Mouse (Mus musculus): ENCODE results near the gene Kcnk6. TPM values are rescaled to one million over a fixed set of nuclear protein-coding genes. Genes with fewer than 3 reads are reported as not detected.
"Not testable (repeated sequence)": the region's sequence is repeated elsewhere in the genome, so short reads cannot be mapped to it uniquely, and the experiment has no call there.

Gene Kcnk6
- polyA plus RNA-seq, 1 experiment from 2014 or later, result 0.21 TPM

DNA sequence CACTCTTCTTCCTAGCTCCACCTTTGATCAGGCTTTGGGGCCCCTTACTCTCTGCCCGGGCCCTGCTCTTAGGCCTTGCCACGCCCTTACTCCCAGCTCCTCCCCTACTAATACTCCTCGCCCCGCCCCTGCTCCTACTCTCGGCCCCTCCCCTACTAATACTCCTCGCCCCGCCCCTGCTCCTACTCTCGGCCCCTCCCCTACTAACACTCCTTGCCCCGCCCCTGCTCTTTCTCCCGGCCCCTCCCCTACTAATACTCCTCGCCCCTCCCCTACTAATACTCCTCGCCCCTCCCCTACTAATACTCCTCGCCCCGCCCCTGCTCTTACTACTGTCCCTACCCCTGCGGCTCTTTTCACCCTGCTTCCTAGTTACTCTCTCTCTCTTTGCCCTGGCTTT lies 21.3 kb downstream of the Kcnk6 start:
- not testable (repeated sequence) for H3K9me3 ChIP-seq (ENCODE audit: control insufficient read depth, low read length); H3K4me1 ChIP-seq (replicated peaks; ENCODE audit: control insufficient read depth, insufficient read depth, low read length); H3K27ac ChIP-seq (ENCODE audit: low read depth, low read length); H3K36me3 ChIP-seq (ENCODE audit: control insufficient read depth, insufficient read depth, low read length); DNase-seq (ENCODE audit: low spot score); H3K9ac ChIP-seq (ENCODE audit: low read length)
- ATAC-seq (replicated peaks; ENCODE audit: low FRiP score), result peak; percentile 20; the same call in 1 of the 2 replicates
- H3K4me3 ChIP-seq (ENCODE audit: low read depth, low read length), result peak overlapping the region; percentile 21
- peak overlapping the region; percentile 48; the same call in 1 of the 2 replicates for H3K4me2 ChIP-seq (ENCODE audit: low read depth, low read length, severe bottlenecking)
- WGBS, result 30% methylated on average over 15 of the region's 15 CpGs
- H3K27me3 ChIP-seq (ENCODE audit: control insufficient read depth, insufficient read depth, low read length), result peaks cover 12% of the 10 kb centered on the region

DNA sequence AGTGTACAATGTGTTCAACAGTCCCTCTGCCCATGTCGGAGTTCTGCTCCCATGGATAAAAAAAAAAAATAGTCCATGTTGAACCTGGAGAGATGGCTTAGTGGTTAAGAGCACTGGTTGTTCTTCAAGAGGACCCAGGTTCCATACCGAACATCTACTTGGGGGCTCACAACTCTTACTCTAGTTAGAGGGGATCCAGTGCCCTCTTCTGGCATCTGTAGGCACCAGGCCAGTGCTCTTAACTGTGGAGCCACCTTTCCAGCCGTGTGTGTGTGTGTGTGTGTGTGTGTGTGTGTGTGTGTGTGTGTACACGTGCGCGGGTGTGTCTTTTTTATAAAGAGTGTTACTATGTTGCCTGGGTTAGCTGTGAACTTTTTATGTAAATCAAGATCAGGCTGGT lies 29.7 kb downstream of the Kcnk6 start:
- Histone ChIP-seq H3K27ac (ENCODE audit: low read depth, low read length) (no peak overlapping the region), H3K36me3 (ENCODE audit: control insufficient read depth, insufficient read depth, low read length) (no peaks in the 10 kb centered on the region), H3K9me3 (ENCODE audit: control insufficient read depth, low read length) (no peaks in the 10 kb centered on the region), H3K4me2 (ENCODE audit: low read depth, low read length, severe bottlenecking) (no peak overlapping the region), H3K27me3 (ENCODE audit: control insufficient read depth, insufficient read depth, low read length) (no peaks in the 10 kb centered on the region), H3K9ac (ENCODE audit: low read length) (no peak overlapping the region), H3K4me3 (ENCODE audit: low read depth, low read length) (no peak overlapping the region), H3K4me1 (replicated peaks; ENCODE audit: control insufficient read depth, insufficient read depth, low read length) (no peaks in the 10 kb centered on the region)
- WGBS, result 82% methylated on average over 6 of the region's 6 CpGs
- DNase-seq (ENCODE audit: low spot score), result no peak
- no peak for ATAC-seq (replicated peaks; ENCODE audit: low FRiP score)

DNA sequence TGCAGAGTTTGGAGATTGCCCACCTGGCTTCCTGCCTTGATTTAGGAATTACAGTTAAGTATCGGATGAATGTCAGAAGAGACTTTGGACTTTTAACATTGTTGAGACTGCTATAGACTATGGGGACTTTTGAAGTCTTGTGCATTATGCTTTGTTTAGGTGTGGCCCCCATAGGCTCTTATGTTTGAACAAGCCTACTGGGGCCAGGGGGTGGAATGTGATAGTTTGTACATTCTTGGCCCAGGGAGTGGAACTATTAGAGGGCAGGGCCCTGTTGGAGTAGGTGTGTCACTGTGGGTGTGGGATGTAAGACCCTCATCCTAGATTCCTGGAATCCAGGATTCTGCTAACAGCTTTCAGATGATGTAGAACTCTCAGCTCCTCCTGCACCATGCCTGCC lies 38.1 kb downstream of the Kcnk6 start:
- H3K4me3 ChIP-seq (ENCODE audit: low read depth, low read length); H3K27ac ChIP-seq (ENCODE audit: low read depth, low read length); H3K27me3 ChIP-seq (ENCODE audit: control insufficient read depth, insufficient read depth, low read length); DNase-seq (ENCODE audit: low spot score); H3K4me1 ChIP-seq (replicated peaks; ENCODE audit: control insufficient read depth, insufficient read depth, low read length); H3K36me3 ChIP-seq (ENCODE audit: control insufficient read depth, insufficient read depth, low read length); H3K9me3 ChIP-seq (ENCODE audit: control insufficient read depth, low read length); H3K9ac ChIP-seq (ENCODE audit: low read length); ATAC-seq (replicated peaks; ENCODE audit: low FRiP score); H3K4me2 ChIP-seq (ENCODE audit: low read depth, low read length, severe bottlenecking): not testable (repeated sequence)
- WGBS, result 90% methylated on average over 1 of the region's 1 CpGs

DNA sequence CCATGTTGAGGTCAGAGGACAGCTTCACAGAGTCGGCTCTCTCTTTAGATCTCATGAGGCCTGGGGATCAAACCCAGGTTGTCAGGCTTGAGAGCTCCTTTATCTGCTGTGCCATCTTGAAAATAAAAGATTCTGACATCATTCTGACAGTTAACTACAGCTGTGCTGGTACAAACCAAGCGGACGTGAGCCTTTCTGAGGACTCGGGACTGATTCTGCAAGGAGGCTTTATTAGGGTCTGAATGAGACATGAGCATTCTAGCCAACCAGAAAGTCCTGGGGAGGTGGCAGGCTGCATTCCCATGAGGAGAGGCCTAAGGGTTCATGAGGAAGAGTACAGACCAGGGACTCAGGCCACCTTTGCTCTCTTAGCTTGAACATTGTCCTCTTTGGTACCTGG lies 51.0 kb downstream of the Kcnk6 start:
- not testable (repeated sequence) for H3K4me3 ChIP-seq (ENCODE audit: low read depth, low read length); ATAC-seq (replicated peaks; ENCODE audit: low FRiP score); H3K27ac ChIP-seq (ENCODE audit: low read depth, low read length); H3K4me1 ChIP-seq (replicated peaks; ENCODE audit: control insufficient read depth, insufficient read depth, low read length); H3K4me2 ChIP-seq (ENCODE audit: low read depth, low read length, severe bottlenecking); H3K9me3 ChIP-seq (ENCODE audit: control insufficient read depth, low read length); H3K27me3 ChIP-seq (ENCODE audit: control insufficient read depth, insufficient read depth, low read length); H3K9ac ChIP-seq (ENCODE audit: low read length); H3K36me3 ChIP-seq (ENCODE audit: control insufficient read depth, insufficient read depth, low read length); DNase-seq (ENCODE audit: low spot score)
- 89% methylated on average over 4 of the region's 4 CpGs for WGBS

DNA sequence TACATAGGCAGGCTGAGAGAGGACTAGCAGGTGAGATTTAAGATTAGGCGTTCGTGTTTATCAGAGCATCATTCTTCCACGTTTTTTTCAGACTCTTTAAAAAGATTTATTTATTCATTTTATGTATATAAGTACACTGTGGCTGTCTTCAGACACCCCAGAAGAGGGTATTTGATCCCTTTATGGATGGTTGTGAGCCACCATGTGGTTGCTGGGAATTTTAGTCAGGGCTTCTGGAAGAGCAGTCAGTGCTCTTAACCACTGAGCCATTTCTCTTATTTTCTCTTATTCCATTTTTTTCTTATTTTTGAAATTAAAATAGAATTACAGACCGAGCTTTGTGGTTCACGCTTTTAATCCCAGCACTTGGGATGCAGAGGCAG lies 51.5 kb downstream of the Kcnk6 start:
- H3K4me1 ChIP-seq (replicated peaks; ENCODE audit: control insufficient read depth, insufficient read depth, low read length), result peaks cover 8% of the 10 kb centered on the region
- no peak overlapping the region for H3K9ac ChIP-seq (ENCODE audit: low read length)
- no peaks in the 10 kb centered on the region; the same call in 1 of the 2 replicates for H3K36me3 ChIP-seq (ENCODE audit: control insufficient read depth, insufficient read depth, low read length)
- H3K4me2 ChIP-seq (ENCODE audit: low read depth, low read length, severe bottlenecking), result peak overlapping the region; percentile 78
- ATAC-seq (replicated peaks; ENCODE audit: low FRiP score) (peak; percentile 34), DNase-seq (ENCODE audit: low spot score) (no peak)
- no peaks in the 10 kb centered on the region for H3K9me3 ChIP-seq (ENCODE audit: control insufficient read depth, low read length)
- WGBS, result 39% methylated on average over 5 of the region's 5 CpGs
- peak overlapping the region; percentile 81 for H3K4me3 ChIP-seq (ENCODE audit: low read depth, low read length)
- H3K27me3 ChIP-seq (ENCODE audit: control insufficient read depth, insufficient read depth, low read length), result no peaks in the 10 kb centered on the region
- H3K27ac ChIP-seq (ENCODE audit: low read depth, low read length), result 0 out of 2 replicates have a peak overlapping the region, but pooled peaks have one; percentile 25

DNA sequence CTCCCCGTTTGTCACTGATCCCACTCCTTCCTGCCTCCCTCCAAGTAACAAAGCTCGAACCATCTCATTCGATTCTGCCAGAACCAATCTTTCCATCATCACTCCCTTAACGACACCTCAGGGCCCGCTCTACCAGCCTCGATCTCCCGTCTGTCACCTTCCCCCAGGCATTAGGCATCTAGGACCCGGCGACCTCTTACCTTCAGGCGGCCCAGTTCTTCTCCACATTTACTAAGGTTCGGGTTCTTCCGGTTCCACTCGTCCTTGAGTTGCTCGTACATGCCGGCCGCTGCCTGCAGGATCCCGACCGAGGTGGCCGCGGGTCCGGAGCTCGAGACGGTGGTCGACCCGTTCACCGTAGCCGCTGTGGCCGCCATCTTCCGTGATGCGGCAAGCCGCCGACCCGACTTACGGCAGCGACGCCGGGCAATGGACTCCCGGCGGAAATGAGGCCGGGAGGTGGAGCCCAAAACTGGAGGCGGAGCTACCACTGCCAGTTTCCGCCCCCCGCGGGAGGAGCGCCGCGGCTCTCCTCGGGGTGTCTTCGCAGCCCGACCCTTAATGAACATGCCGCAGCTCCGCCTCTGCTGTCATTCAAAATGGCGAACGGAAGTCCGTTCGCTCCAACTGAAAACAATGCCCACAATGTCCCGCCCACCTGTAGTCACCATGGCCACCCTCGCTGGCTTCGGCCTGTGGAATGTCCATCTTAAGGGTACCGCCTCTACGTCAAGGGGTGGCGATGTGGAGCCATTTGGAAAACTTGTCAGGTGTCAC lies 52.0 kb downstream of the Kcnk6 start, which contains the start of gene Psmd8:
Psmd8 (minus strand) TSS at position 625 of the 777 bp plus-strand sequence.
- Histone ChIP-seq H3K4me1 (replicated peaks; ENCODE audit: control insufficient read depth, insufficient read depth, low read length) (peaks cover 8% of the 10 kb centered on the region), H3K9me3 (ENCODE audit: control insufficient read depth, low read length) (no peaks in the 10 kb centered on the region), H3K9ac (ENCODE audit: low read length) (peak within 1 kb of the TSS; percentile 89), H3K36me3 (ENCODE audit: control insufficient read depth, insufficient read depth, low read length) (no peaks in the 10 kb centered on the region; the same call in 1 of the 2 replicates), H3K4me2 (ENCODE audit: low read depth, low read length, severe bottlenecking) (peak within 1 kb of the TSS; percentile 78), H3K4me3 (ENCODE audit: low read depth, low read length) (peak within 1 kb of the TSS; percentile 81), H3K27ac (ENCODE audit: low read depth, low read length) (peak within 1 kb of the TSS; percentile 53; the same call in 1 of the 2 replicates), H3K27me3 (ENCODE audit: control insufficient read depth, insufficient read depth, low read length) (no peaks in the 10 kb centered on the region)
- DNase-seq (ENCODE audit: low spot score) (peak; percentile 98), ATAC-seq (replicated peaks; ENCODE audit: low FRiP score) (peak; percentile 95)
- WGBS, result under 1% methylated on average over 62 of the region's 62 CpGs

DNA sequence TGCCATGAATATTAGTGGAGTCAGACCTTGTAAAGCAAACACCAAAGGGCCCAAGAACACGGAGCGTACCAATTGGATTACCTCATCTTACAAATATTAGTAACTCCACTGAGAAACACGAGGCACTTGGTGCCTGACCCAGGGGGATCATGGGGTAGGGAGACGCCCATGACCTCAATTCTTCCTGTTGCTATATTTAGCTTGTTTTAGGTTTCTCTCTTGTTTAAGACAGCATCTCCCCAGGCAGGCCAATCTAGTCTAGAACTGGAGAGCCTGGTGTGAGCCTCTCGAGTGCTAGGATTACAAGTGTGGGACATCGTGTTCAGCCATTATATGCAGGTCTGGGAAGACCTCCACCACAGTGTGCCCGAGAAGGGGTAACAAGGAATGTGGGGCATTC lies 53.0 kb downstream of the Kcnk6 start:
- no peak overlapping the region for H3K27ac ChIP-seq (ENCODE audit: low read depth, low read length)
- DNase-seq (ENCODE audit: low spot score) (no peak), ATAC-seq (replicated peaks; ENCODE audit: low FRiP score) (no peak)
- no peaks in the 10 kb centered on the region; the same call in 1 of the 2 replicates for H3K36me3 ChIP-seq (ENCODE audit: control insufficient read depth, insufficient read depth, low read length)
- H3K9ac ChIP-seq (ENCODE audit: low read length), result peak overlapping the region; percentile 89
- no peaks in the 10 kb centered on the region for H3K9me3 ChIP-seq (ENCODE audit: control insufficient read depth, low read length)
- H3K4me1 ChIP-seq (replicated peaks; ENCODE audit: control insufficient read depth, insufficient read depth, low read length), result peaks cover 8% of the 10 kb centered on the region
- H3K4me3 ChIP-seq (ENCODE audit: low read depth, low read length), result peak overlapping the region; percentile 81
- H3K4me2 ChIP-seq (ENCODE audit: low read depth, low read length, severe bottlenecking), result peak overlapping the region; percentile 78
- WGBS, result 63% methylated on average over 7 of the region's 7 CpGs
- no peaks in the 10 kb centered on the region for H3K27me3 ChIP-seq (ENCODE audit: control insufficient read depth, insufficient read depth, low read length)

DNA sequence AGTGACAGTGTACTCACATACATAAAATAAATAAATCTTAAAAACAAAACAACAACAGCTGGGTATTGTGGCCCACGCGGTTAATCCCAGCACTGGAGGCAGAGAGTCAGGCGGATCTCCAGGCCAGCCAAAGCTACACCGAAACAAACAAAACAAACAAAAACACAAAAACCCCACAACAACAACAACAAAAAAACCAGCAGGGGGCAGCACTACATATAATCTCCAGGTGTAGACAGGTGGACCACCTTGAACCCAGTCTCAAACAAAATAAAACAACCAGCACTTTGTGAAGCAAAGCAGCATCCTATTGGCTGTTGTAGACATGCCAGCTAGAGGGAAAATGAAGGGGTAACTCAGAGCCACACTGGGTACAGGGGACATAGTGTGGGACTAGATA lies 54.2 kb downstream of the Kcnk6 start:
- Histone ChIP-seq H3K9ac (ENCODE audit: low read length) (no peak overlapping the region), H3K27ac (ENCODE audit: low read depth, low read length) (no peak overlapping the region), H3K4me3 (ENCODE audit: low read depth, low read length) (no peak overlapping the region), H3K27me3 (ENCODE audit: control insufficient read depth, insufficient read depth, low read length) (peaks cover 5% of the 10 kb centered on the region), H3K36me3 (ENCODE audit: control insufficient read depth, insufficient read depth, low read length) (no peaks in the 10 kb centered on the region; the same call in 1 of the 2 replicates), H3K4me2 (ENCODE audit: low read depth, low read length, severe bottlenecking) (no peak overlapping the region), H3K9me3 (ENCODE audit: control insufficient read depth, low read length) (no peaks in the 10 kb centered on the region), H3K4me1 (replicated peaks; ENCODE audit: control insufficient read depth, insufficient read depth, low read length) (peaks cover 8% of the 10 kb centered on the region)
- 91% methylated on average over 4 of the region's 4 CpGs for WGBS
- ATAC-seq (replicated peaks; ENCODE audit: low FRiP score), result no peak
- DNase-seq (ENCODE audit: low spot score), result no peak

All from forebrain, embryonic 11.5 days (tissue).